In genomic region chr11:90073201-90073600, GRCm38 (mm10) we compare ENCODE assay signal across 22 mouse cellular contexts. TPM values are rescaled to one million over a fixed set of nuclear protein-coding genes. Genes with fewer than 3 reads are reported as not detected.
DNase-seq lines count a peak whose midpoint lies in the region; ATAC-seq and TF ChIP-seq lines count a peak whose summit lies in the region.
"Had no signal": no experiment of that assay in that cellular context is flagged by ENCODE, and none has a peak within 500 bp of the region (broad histone marks: within the 10 kb centered on the region; RNA-seq: fewer than 3 reads in every experiment).

No protein-coding gene starts in this region.

- TF ChIP-seq POLR2A in lung, adult 2 months (IDR thresholded peaks at IDR 0.05; ENCODE audit: borderline replicate concordance, extremely low read depth, low read depth, low read length) = no peak

- TF ChIP-seq EP300 in lung, postnatal 0 days (IDR thresholded peaks at IDR 0.05) = no peak
- no peak for TF ChIP-seq EP300 in liver, postnatal 0 days (IDR thresholded peaks at IDR 0.05; ENCODE audit: low read depth)

- H3K9me3 ChIP-seq in lung, embryonic 14.5 days (ENCODE audit: low read depth, low read length) = no peaks in the 10 kb centered on the region
- H3K9me3 ChIP-seq in lung, postnatal 0 days (ENCODE audit: low read length) = no peaks in the 10 kb centered on the region
- H3K9me3 ChIP-seq in liver, postnatal 0 days (ENCODE audit: low read length) = no peaks in the 10 kb centered on the region
- H3K9me3 ChIP-seq: forebrain, embryonic 10.5 days; forebrain, embryonic 13.5 days; heart, embryonic 10.5 days; hindbrain, embryonic 12.5 days; hindbrain, embryonic 15.5 days had no signal

- no peaks in the 10 kb centered on the region for H3K27me3 ChIP-seq in lung, embryonic 14.5 days (ENCODE audit: insufficient read depth, low read length)
- no peaks in the 10 kb centered on the region for H3K27me3 ChIP-seq in lung, postnatal 0 days (replicated peaks; ENCODE audit: insufficient read depth, low read length)
- no peaks in the 10 kb centered on the region for H3K27me3 ChIP-seq in liver, postnatal 0 days (ENCODE audit: insufficient read depth, low read length)
- H3K27me3 ChIP-seq: forebrain, embryonic 13.5 days; hindbrain, embryonic 12.5 days; hindbrain, embryonic 15.5 days had no signal

- 0 out of 2 replicates have a peak, but pooled peaks cover 5% of the 10 kb centered on the region for H3K4me1 ChIP-seq in lung, embryonic 14.5 days (ENCODE audit: insufficient read depth)
- no peaks in the 10 kb centered on the region for H3K4me1 ChIP-seq in lung, postnatal 0 days (ENCODE audit: insufficient read depth, low read depth, low read length)
- H3K4me1 ChIP-seq in lung, adult 2 months (ENCODE audit: control insufficient read depth, insufficient read depth, low read length) = peaks cover 5% of the 10 kb centered on the region
- H3K4me1 ChIP-seq in liver, postnatal 0 days (ENCODE audit: insufficient read depth) = no peaks in the 10 kb centered on the region
- H3K4me1 ChIP-seq: forebrain, embryonic 13.5 days; hindbrain, embryonic 12.5 days; hindbrain, embryonic 15.5 days had no signal

- no peak overlapping the region for H3K9ac ChIP-seq in lung, embryonic 14.5 days
- no peak overlapping the region for H3K9ac ChIP-seq in lung, postnatal 0 days (replicated peaks; ENCODE audit: low read depth)
- no peak overlapping the region for H3K9ac ChIP-seq in liver, postnatal 0 days (replicated peaks)
- H3K9ac ChIP-seq: forebrain, embryonic 13.5 days; hindbrain, embryonic 12.5 days; hindbrain, embryonic 15.5 days had no signal

- H3K4me2 ChIP-seq in lung, embryonic 14.5 days = no peak overlapping the region
- no peak overlapping the region for H3K4me2 ChIP-seq in lung, postnatal 0 days (replicated peaks; ENCODE audit: low read depth, low read length)
- H3K4me2 ChIP-seq in liver, postnatal 0 days (ENCODE audit: low read depth, low read length) = no peak overlapping the region
- H3K4me2 ChIP-seq: forebrain, embryonic 13.5 days; hindbrain, embryonic 12.5 days; hindbrain, embryonic 15.5 days had no signal

- peak; percentile 35; the same call in 1 of the 2 replicates for ATAC-seq in lung, embryonic 14.5 days (ENCODE audit: insufficient read depth)
- peak; percentile 26 for ATAC-seq in lung, postnatal 0 days
- ATAC-seq in liver, postnatal 0 days = no peak
- ATAC-seq: forebrain, embryonic 13.5 days; forebrain, embryonic 16.5 days; Patski had no signal

- no peak for TF ChIP-seq CTCF in gastrocnemius, adult 2 months (IDR thresholded peaks at IDR 0.05)
- no peak for TF ChIP-seq CTCF in lung, embryonic 14.5 days (IDR thresholded peaks at IDR 0.05; ENCODE audit: low read depth)
- no peak for TF ChIP-seq CTCF in lung, postnatal 0 days (IDR thresholded peaks at IDR 0.05)
- TF ChIP-seq CTCF in lung, adult 2 months (IDR thresholded peaks at IDR 0.05; ENCODE audit: insufficient read depth, low read length) = no peak
- no peak for TF ChIP-seq CTCF in liver, postnatal 0 days (IDR thresholded peaks at IDR 0.05; ENCODE audit: low read depth)

- no peak overlapping the region for H3K4me3 ChIP-seq in gastrocnemius, adult 2 months
- H3K4me3 ChIP-seq in lung, embryonic 14.5 days (ENCODE audit: low read depth, low read length) = no peak overlapping the region
- H3K4me3 ChIP-seq in lung, postnatal 0 days (ENCODE audit: low read depth, low read length) = no peak overlapping the region
- H3K4me3 ChIP-seq in lung, adult 2 months (replicated peaks; ENCODE audit: extremely low read depth, low read depth, low read length) = no peak overlapping the region
- no peak overlapping the region for H3K4me3 ChIP-seq in liver, postnatal 0 days (ENCODE audit: low read depth, low read length)
- H3K4me3 ChIP-seq: forebrain, embryonic 10.5 days; forebrain, embryonic 13.5 days; heart, adult 2 months; heart, embryonic 10.5 days; hindbrain, embryonic 12.5 days; hindbrain, embryonic 15.5 days had no signal

- WGBS in lung, embryonic 14.5 days = 30% methylated on average over 5 of the region's 5 CpGs
- WGBS in lung, postnatal 0 days = 26% methylated on average over 5 of the region's 5 CpGs
- 33% methylated on average over 5 of the region's 5 CpGs for WGBS in lung, adult 2 months
- WGBS in liver, postnatal 0 days (ENCODE audit: insufficient replicate concordance) = 55% methylated on average over 5 of the region's 5 CpGs

- intact Hi-C loops in gastrocnemius, adult 2 months (cut with DNase I) = no loop called here

- peak overlapping the region; percentile 86 for H3K27ac ChIP-seq in gastrocnemius, adult 2 months
- no peak overlapping the region for H3K27ac ChIP-seq in lung, embryonic 14.5 days (ENCODE audit: low read depth)
- H3K27ac ChIP-seq in lung, postnatal 0 days (ENCODE audit: low read length) = no peak overlapping the region
- no peak overlapping the region for H3K27ac ChIP-seq in liver, postnatal 0 days (ENCODE audit: low read depth)
- H3K27ac ChIP-seq: forebrain, embryonic 10.5 days; forebrain, embryonic 13.5 days; heart, adult 2 months; heart, embryonic 10.5 days; hindbrain, embryonic 12.5 days; hindbrain, embryonic 15.5 days had no signal

- DNase-seq in gastrocnemius, adult 2 months = no peak
- no peak for DNase-seq in gastrocnemius, adult 8-10 months (ENCODE audit: low spot score in 2 of 2)
- peak; percentile 59 for DNase-seq in lung, embryonic 14.5 days
- DNase-seq in lung, postnatal 14 days = no peak
- DNase-seq in lung, postnatal 0 days (ENCODE audit: low spot score) = peak; percentile 48
- no peak for DNase-seq in lung, adult 2 months
- DNase-seq in liver, postnatal 0 days = no peak
- DNase-seq: adrenal gland, postnatal 10 days; adrenal gland, postnatal 36 days; cerebellum, adult 18-20 months; cerebellum, adult 9-10 months; cerebellum, postnatal 14 days; gastrocnemius, postnatal 25 days; heart, adult 2 months had no signal

- no peaks in the 10 kb centered on the region for H3K36me3 ChIP-seq in lung, embryonic 14.5 days (ENCODE audit: insufficient read depth)
- no peaks in the 10 kb centered on the region for H3K36me3 ChIP-seq in lung, postnatal 0 days (ENCODE audit: insufficient read depth, low read length)
- H3K36me3 ChIP-seq in liver, postnatal 0 days (replicated peaks; ENCODE audit: insufficient read depth, low read length) = no peaks in the 10 kb centered on the region
- H3K36me3 ChIP-seq: forebrain, embryonic 10.5 days; heart, embryonic 10.5 days; hindbrain, embryonic 12.5 days; hindbrain, embryonic 15.5 days had no signal

RNA-seq across cellular contexts. Expression of gene Tmem100, which starts 43.1 kb away (rescaled TPM):
- 10 to 100 TPM in 1 of 2 experiments, 1 to 10 TPM in 1; 7.4 to 19.2 TPM for total RNA-seq in gastrocnemius, adult 2 months (2021)
- 10 to 100 TPM in 2 of 4 experiments, 1 to 10 TPM in 2; 9.1 to 24.0 (median 11.7) TPM for total RNA-seq in gastrocnemius, adult 8-10 months (2022)
- polyA plus RNA-seq in lung, embryonic 14.5 days (2014; fragmentation: Nextera tagmentation; extraction: Ambion mirVana) = 20.9 and 23.0 TPM in 2 replicates
- polyA plus RNA-seq in lung, postnatal 0 days (2015; fragmentation: Nextera tagmentation; extraction: Ambion mirVana) = 266 and 283 TPM in 2 replicates
- polyA plus RNA-seq in lung, adult 2 months (2012; rRNA removed) = 169 and 219 TPM in 2 replicates
- polyA plus RNA-seq in liver, postnatal 0 days (2015; fragmentation: Nextera tagmentation; extraction: Ambion mirVana) = 0.99 and 1.2 TPM in 2 replicates
- total RNA-seq: hematopoietic stem cell, adult 5-6 weeks had no signal
- polyA plus RNA-seq: Patski had no signal

Comparison
In these comparisons a context has a peak if more than half of its experiments do, and no peak if none do; other contexts are left out.
1. DNase-seq: peak in lung, embryonic 14.5 days (single experiment) and lung, postnatal 0 days (single experiment); none in gastrocnemius, adult 2 months (single experiment), gastrocnemius, adult 8-10 months (0 of 2), lung, postnatal 14 days (single experiment), lung, adult 2 months (single experiment) and liver, postnatal 0 days (single experiment).